Mouse (Mus musculus): ENCODE measurements around the gene Nmrk2.

Nmrk2 gene

DNA sequence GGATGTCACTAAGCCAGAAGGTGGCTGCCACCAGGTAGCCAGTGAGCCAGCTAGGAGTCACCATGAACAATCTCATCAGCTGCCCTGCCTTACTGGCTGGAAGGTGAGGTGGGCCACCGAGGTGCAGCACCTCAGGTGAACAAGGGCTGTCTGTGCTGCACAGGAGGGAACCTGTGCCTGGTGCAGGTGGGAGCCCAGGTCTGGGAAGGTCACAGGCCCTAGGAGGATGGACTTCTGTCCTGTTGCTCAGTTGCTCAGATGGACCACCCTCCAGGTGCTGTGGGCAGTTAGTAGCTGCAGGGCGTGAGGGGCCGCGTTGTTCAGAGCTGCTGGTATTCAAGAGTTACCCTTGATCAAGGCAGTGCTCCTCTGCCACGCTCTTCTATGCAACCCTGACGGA lies 15.0 kb upstream of the Nmrk2 start:
- DNase-seq (ENCODE audit: low spot score in 2 of 2): no peak

DNA sequence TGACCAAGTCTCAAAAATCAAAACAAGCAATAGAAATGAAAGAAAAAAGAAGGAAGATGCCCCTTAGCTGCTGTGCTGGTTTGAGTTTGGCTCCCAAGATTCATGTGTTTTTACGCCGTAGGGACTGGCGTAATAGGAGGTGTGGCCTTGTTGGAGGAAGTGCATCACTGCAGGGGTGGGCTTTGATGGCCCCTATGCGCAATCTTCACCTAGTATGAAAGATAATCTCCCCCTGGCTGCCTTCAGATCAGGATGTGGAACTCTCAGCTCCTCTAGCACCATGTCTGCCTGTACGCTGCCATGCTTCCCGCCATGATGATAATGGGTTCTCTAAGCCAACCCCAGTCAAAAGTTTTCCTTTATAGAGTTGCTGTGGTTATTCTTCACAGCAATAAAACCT lies 14.4 kb upstream of the Nmrk2 start:
- DNase-seq (ENCODE audit: low spot score in 2 of 2): no peak

GRCm38 (mm10) chr10:81210154-81210553 lies 8.3 kb upstream of the Nmrk2 start:
- DNase-seq (ENCODE audit: low spot score in 2 of 2): no peak

DNA sequence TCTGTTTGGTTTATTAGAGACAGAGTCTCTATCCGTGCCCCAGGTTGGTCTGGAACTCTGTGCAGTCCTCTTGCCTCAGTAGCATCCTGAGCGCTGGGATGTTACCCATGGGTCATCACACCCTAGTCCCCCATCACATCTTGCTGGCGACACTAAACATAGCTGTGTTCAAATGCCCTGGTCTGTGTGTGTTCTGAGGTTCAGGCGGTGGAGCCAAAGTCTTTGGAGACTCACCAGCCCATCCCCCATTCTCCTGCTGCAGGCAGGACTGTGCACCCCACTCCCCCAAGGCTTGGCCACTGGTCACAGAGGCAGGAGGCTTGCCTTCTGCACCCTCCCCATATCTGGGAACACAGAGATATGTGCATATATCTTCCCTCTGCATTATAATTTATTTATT lies 2.3 kb upstream of the Nmrk2 start:
- DNase-seq (ENCODE audit: low spot score in 2 of 2): no peak

GRCm38 (mm10) chr10:81202978-81203720 lies 1.3 kb upstream of the Nmrk2 start:
- DNase-seq (ENCODE audit: low spot score in 2 of 2): no peak

GRCm38 (mm10) chr10:81200605-81201287 lies 1.1 kb downstream of the Nmrk2 start:
- DNase-seq (ENCODE audit: low spot score in 2 of 2): no peak

DNA sequence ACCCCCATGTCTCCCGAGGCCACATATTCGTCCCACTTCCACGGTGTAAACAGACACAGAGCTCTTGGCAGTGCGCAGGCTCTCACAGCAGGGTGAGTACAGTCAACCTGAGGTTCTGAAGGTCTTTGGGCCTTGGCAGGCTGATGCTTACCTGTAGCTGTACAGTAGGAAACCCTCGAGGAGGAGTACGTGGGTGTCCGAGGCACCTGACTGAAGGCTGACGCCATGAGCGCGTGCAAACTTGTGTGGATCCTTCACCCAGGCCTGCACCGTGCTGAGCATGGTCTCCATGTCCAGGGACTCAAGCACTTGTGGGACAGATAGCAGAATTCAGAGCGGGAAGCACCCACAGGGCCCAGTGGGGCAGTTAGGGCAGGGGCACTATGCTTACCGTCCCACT lies 1.7 kb downstream of the Nmrk2 start:
- no peak for DNase-seq (ENCODE audit: low spot score in 2 of 2)

- no peak for DNase-seq (ENCODE audit: low spot score in 2 of 2)
Measured at GRCm38 (mm10) chr10:81198990-81199389, 2.9 kb downstream of the Nmrk2 start.

DNA sequence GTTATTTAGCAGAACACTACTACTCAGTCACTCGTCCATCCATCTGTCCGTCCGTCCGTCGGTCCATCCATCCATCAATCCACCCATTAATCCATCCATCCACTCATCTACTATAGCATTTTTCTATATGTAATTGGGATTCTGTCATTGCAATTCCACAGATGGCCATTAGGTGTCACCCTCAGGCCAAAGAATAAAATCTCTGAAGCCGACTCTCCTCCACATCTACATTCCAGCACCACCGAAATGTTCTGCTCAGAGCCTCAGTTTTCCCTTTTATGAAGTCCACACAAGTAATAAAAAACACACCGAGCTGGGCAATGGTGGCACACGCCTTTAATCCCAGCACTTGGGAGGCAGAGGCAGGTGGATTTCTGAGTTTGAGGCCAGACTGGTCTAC lies 3.6 kb downstream of the Nmrk2 start:
- no peak for DNase-seq (ENCODE audit: low spot score in 2 of 2)

DNA sequence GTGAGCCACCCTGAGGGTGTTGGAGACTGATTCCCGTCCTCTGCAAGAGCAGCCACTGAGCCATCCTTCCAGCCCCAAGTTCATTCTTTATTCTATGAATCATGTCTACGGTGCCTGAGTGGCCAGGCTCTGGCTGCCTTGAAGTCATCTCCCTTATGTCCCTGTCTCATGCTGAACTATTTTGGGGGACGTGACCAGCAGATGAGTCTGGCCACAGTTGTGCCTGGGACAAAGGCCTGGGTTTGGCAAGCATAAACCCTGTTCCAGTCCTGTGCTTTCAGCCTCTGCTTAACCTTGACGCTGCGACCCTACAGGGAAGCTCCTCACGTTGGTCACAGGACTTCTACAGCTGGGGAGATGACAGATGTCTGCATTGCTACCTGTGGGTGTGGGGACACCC lies 4.5 kb downstream of the Nmrk2 start:
- DNase-seq (ENCODE audit: low spot score in 2 of 2): no peak

DNA sequence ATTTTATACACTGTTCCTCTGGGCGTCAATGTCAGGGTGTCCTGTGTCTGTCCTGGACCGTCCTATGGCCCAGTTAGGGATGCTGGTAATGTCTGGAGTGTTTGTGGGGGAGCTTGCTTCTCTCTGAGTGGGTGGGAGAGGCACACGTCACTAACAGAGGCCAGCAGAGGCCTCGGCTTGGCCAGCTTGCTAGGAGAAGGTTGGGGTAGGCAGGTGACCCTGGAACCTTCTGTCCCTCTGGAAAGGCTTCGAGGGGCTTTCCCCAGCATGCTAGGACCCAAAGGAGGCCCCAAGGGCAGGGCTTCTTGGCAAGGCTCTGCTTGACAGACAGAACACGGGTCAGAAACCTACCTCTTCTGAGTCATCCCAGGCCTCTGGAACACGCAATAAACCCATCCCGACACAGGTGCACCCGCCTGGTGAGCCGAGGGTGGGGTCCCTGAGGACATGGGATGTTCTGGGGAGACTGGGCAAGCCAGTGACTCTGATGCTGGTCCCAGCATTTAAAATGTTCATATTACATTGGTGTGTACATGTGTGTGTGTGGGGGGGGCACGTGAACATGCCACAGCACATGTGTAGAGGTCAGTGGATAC lies 5.3 kb downstream of the Nmrk2 start:
- no peak for DNase-seq (ENCODE audit: low spot score in 2 of 2)

DNA sequence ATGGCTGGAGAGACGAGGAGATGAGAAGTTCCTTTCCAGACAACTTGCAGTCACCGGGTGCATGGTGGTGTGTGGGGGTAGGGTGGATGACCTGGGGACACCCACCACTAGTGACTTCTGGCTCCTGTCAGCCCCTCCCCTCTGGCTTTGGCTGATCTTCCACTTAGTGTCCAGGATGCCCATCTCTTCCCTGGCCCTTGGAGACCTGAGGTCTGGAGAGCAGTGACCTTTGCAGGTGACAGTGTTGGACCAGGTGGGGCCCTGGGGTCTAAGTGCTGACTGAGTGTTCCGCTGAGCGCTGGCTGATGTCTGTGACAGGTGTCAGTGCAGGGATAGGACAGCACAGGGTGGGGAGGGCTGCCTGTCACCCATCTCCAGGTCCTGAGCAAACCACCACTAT lies 6.6 kb downstream of the Nmrk2 start:
- no peak for DNase-seq (ENCODE audit: low spot score in 2 of 2)

DNA sequence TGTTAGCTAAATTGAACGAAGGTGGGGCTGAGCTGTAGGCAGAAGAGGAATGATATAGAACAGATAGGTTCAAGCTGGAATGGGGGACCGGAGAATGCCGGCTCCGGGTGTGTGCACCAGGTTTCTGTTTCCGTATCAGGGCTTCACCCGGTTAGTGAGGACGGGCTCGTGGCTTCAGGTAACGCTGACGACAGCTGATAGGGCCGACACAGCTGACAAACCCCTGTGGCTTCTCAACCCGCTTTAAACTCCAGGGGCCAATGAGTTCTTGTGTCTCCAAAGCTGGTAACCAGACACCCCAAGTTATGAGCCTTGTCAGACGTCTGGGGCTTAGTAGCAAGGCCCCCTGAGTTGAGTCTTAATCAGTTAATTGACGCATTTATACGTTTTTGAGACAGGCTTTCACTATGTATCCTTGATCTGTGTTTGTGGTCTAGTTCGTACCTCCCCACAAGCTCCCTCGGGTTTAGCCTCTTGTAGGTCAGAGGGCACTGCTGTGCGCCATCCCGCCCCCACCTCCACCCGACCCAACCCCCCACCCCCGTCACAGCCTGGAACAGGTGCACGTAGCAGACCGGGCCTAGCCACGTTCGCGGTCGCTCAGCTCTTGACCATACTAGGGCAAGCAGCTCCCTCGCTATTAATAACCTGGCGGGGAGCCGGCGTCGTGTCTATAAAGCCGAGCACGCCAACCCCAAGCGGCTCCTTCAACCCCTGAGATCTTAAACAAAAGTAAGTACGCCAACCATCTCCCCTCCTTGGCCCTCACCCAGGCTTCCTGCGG lies 7.7 kb downstream of the Nmrk2 start:
- no peak for DNase-seq (ENCODE audit: low spot score in 2 of 2)

- DNase-seq (ENCODE audit: low spot score in 2 of 2): no peak
Measured at GRCm38 (mm10) chr10:81192968-81193501, 8.8 kb downstream of the Nmrk2 start.

GRCm38 (mm10) chr10:81192270-81192967 lies 9.4 kb downstream of the Nmrk2 start:
- peak; percentile 86 to 87 for DNase-seq (ENCODE audit: low spot score in 2 of 2)

GRCm38 (mm10) chr10:81191342-81191982 lies 10.4 kb downstream of the Nmrk2 start:
- peak in 1 of 2 experiments; percentile 10 for DNase-seq (ENCODE audit: low spot score in 2 of 2)

DNA sequence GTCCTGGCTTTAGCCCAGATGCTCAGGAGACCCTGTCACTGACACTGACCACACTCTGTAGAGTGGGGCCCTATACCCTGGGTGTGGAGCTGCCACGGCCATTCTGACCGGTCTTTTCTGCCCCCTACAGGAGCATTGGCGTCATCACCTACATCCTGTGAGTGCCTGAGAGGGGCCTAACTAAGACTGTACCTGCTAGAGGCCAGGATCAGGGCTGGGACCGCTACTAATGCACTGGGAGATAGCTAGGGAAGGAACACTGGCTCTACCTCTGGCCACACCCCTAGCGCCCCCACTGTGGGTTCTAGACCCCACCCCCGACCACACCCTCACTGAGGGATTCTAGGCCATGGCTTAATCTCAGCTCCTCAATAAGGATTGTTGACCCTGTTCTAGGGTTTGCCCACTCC lies 10.9 kb downstream of the Nmrk2 start:
- DNase-seq (ENCODE audit: low spot score in 2 of 2): no peak

GRCm38 (mm10) chr10:81190236-81190911 lies 11.5 kb downstream of the Nmrk2 start:
- no peak for DNase-seq (ENCODE audit: low spot score in 2 of 2)

DNA sequence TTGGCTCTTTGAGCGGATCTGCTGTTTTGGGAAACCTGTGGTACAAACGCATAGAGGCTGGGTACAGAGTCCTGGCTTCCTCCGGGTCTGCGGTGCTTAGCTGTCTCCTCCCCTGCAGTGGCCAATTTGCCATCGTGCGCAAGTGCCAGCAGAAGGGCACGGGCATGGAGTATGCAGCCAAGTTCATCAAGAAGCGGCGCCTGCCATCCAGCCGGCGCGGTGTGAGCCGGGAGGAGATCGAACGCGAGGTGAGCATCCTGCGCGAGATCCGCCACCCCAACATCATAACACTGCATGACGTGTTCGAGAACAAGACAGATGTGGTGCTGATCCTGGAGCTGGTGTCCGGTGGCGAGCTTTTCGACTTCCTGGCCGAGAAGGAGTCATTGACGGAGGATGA lies 12.0 kb downstream of the Nmrk2 start:
- no peak for DNase-seq (ENCODE audit: low spot score in 2 of 2)

- no peak for DNase-seq (ENCODE audit: low spot score in 2 of 2)
Measured at GRCm38 (mm10) chr10:81187161-81187560, 14.7 kb downstream of the Nmrk2 start.

Data from right cerebral cortex, postnatal 36 days (tissue).